Mouse (Mus musculus) heart, postnatal 0 days (tissue): Measurements from ENCODE around the gene Ivns1abp.
A peak's percentile ranks its signal among the peaks of the same experiment; 100 is the strongest.

Experiments
- CTCF ChIP-seq: IDR thresholded peaks from 2 replicates; pipeline ENCODE4 v1.5.1; 2016; ENCODE audit warnings: antibody characterized with exemption, control low read depth, low read depth
- EP300 ChIP-seq: IDR thresholded peaks from 2 replicates; pipeline ENCODE4 v1.6.1; 2016; ENCODE audit warnings: antibody characterized with exemption, low read depth

- TF ChIP-seq EP300 (peak; percentile 7; the same call in 1 of the 2 replicates), CTCF (peak; percentile 35)
Observed at GRCm38 (mm10) chr1:151343571-151344282, 550 bp upstream of the Ivns1abp start.
